Mouse (Mus musculus): Measurements from ENCODE around the gene Nod2. TPM values are rescaled to one million over a fixed set of nuclear protein-coding genes. Genes with fewer than 3 reads are reported as not detected.

Nod2 gene
- total RNA-seq, 2 experiments from 2014 or later, result 0.15 to 0.39 TPM

- peak overlapping the region; percentile 76 for H3K27ac ChIP-seq
Measured at GRCm38 (mm10) chr8:88671575-88671974, 24.5 kb downstream of the Nod2 start.

GRCm38 (mm10) chr8:88673859-88674258 lies 26.7 kb downstream of the Nod2 start:
- TF ChIP-seq CTCF (conservative IDR thresholded peaks at IDR 0.05), result no peak
- no peak for DNase-seq (ENCODE audit: low spot score in 2 of 2)
- Histone ChIP-seq H3K4me3 (no peak overlapping the region), H3K27ac (no peak overlapping the region)

More at GRCm38 (mm10) chr8:88671575-88671974, 24.5 kb downstream of the Nod2 start:
- DNase-seq (ENCODE audit: low spot score in 2 of 2), result no peak
- TF ChIP-seq CTCF (conservative IDR thresholded peaks at IDR 0.05), result no peak
- H3K4me3 ChIP-seq, result no peak overlapping the region

- no peak for DNase-seq (ENCODE audit: low spot score in 2 of 2)
Measured at GRCm38 (mm10) chr8:88675372-88676165, 28.5 kb downstream of the Nod2 start.

GRCm38 (mm10) chr8:88677071-88677470 lies 30.0 kb downstream of the Nod2 start:
- H3K4me3 ChIP-seq, result no peak overlapping the region
- TF ChIP-seq CTCF (conservative IDR thresholded peaks at IDR 0.05), result no peak
- no peak overlapping the region for H3K27ac ChIP-seq
- DNase-seq (ENCODE audit: low spot score in 2 of 2), result no peak

More at GRCm38 (mm10) chr8:88675372-88676165, 28.5 kb downstream of the Nod2 start:
- TF ChIP-seq CTCF (conservative IDR thresholded peaks at IDR 0.05), result no peak
- Histone ChIP-seq H3K4me3 (no peak overlapping the region), H3K27ac (no peak overlapping the region)

- H3K27ac ChIP-seq, result no peak overlapping the region
- no peak overlapping the region for H3K4me3 ChIP-seq
- no peak for DNase-seq (ENCODE audit: low spot score in 2 of 2)
- no peak for TF ChIP-seq CTCF (conservative IDR thresholded peaks at IDR 0.05)
Measured at GRCm38 (mm10) chr8:88680566-88680965, 33.5 kb downstream of the Nod2 start.

- no peak overlapping the region for H3K4me3 ChIP-seq
- DNase-seq (ENCODE audit: low spot score in 2 of 2), result no peak
- no peak overlapping the region for H3K27ac ChIP-seq
- TF ChIP-seq CTCF (conservative IDR thresholded peaks at IDR 0.05), result no peak
Measured at GRCm38 (mm10) chr8:88681046-88681445, 33.9 kb downstream of the Nod2 start.

- no peak overlapping the region for H3K27ac ChIP-seq
- TF ChIP-seq CTCF (conservative IDR thresholded peaks at IDR 0.05), result no peak
- no peak overlapping the region for H3K4me3 ChIP-seq
- DNase-seq (ENCODE audit: low spot score in 2 of 2), result no peak
Measured at GRCm38 (mm10) chr8:88683656-88684289, 36.7 kb downstream of the Nod2 start.

GRCm38 (mm10) chr8:88686226-88686905 lies 39.3 kb downstream of the Nod2 start:
- Histone ChIP-seq H3K4me3 (no peak overlapping the region), H3K27ac (no peak overlapping the region)
- no peak for TF ChIP-seq CTCF (conservative IDR thresholded peaks at IDR 0.05)
- DNase-seq (ENCODE audit: low spot score in 2 of 2), result no peak

GRCm38 (mm10) chr8:88686906-88687235 lies 39.8 kb downstream of the Nod2 start:
- no peak for DNase-seq (ENCODE audit: low spot score in 2 of 2)
- no peak overlapping the region for H3K4me3 ChIP-seq
- H3K27ac ChIP-seq, result no peak overlapping the region
- TF ChIP-seq CTCF (conservative IDR thresholded peaks at IDR 0.05), result no peak

- H3K4me3 ChIP-seq, result no peak overlapping the region
- no peak for TF ChIP-seq CTCF (conservative IDR thresholded peaks at IDR 0.05)
Measured at GRCm38 (mm10) chr8:88689151-88689550, 42.0 kb downstream of the Nod2 start.

GRCm38 (mm10) chr8:88689891-88690290 lies 42.8 kb downstream of the Nod2 start:
- no peak for TF ChIP-seq CTCF (conservative IDR thresholded peaks at IDR 0.05)
- no peak overlapping the region for H3K4me3 ChIP-seq
- no peak for DNase-seq (ENCODE audit: low spot score in 2 of 2)
- no peak overlapping the region for H3K27ac ChIP-seq

More at GRCm38 (mm10) chr8:88689151-88689550, 42.0 kb downstream of the Nod2 start:
- no peak overlapping the region for H3K27ac ChIP-seq
- DNase-seq (ENCODE audit: low spot score in 2 of 2), result no peak

- H3K4me3 ChIP-seq, result no peak overlapping the region
- H3K27ac ChIP-seq, result no peak overlapping the region
- DNase-seq (ENCODE audit: low spot score in 2 of 2), result no peak
- TF ChIP-seq CTCF (conservative IDR thresholded peaks at IDR 0.05), result no peak
Measured at GRCm38 (mm10) chr8:88691342-88691948, 44.3 kb downstream of the Nod2 start.

- Histone ChIP-seq H3K27ac (no peak overlapping the region), H3K4me3 (no peak overlapping the region)
- DNase-seq (ENCODE audit: low spot score in 2 of 2), result no peak
- TF ChIP-seq CTCF (conservative IDR thresholded peaks at IDR 0.05), result no peak
Measured at GRCm38 (mm10) chr8:88691961-88692360, 44.8 kb downstream of the Nod2 start.

All from layer of hippocampus, adult 2 months (tissue).